Mouse (Mus musculus) large intestine, adult 2 months (tissue): ENCODE measurements at regions not wholly inside any gene's neighbourhood (a gene's known extent, or its start where the extent isn't known, plus 50 kb on each side); places are given as distances from the start of the nearest gene placed in this dataset.

Experiments used
- DNase-seq: peaks from one replicate; pipeline ENCODE4 v3.0.0-alpha.2; 2012; ENCODE audit warnings: low read depth, low spot score
- WGBS: fragments of 180-500 bp; shearing (Covaris S2); methylation state at CpG from one replicate; pipeline ENCODE4 v1.1.7; 2018; 5-methylcytosine and 5-hydroxymethylcytosine counted together

DNA sequence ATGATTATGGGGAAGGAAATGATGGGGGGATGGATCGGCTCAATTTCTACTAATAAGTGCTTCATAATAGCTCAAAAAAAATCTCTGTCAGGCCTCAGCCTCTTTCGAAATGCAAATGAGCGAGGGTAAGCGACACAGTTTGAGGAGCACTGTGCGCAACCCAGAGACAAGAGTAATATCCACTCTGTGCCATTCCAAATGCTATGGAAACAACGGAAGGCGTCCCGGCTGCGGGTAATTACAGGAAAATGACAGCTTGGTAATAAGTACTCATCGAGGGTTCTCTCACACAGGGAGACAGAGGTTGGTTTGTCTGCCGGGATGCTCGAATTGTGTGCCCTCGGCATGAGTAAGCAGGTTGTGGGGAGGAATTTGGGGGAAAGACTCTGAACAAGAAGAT, 459.9 kb upstream of the Mgmt start:
- DNase-seq, result no peak
- 90% methylated on average over 13 of the region's 13 CpGs for WGBS

DNA sequence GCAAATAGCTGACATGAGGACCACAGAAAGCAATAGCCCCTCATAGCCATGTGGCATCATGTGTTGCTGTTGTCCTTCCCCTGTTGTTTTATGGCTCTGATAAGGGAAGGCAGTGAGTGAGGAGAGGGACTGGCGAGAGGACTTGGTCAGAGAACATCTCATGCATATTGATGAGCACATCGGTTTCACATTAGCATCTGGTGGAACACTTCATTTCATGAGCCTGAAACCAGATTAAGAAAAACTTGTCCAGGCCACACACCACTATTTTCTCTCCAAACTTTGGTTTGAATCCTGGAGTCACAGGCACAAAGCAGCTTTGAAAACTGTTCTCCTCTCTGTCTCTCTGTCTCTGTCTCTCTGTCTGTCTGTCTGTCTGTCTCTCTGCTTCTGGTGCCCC, 451.0 kb upstream of the Mgmt start:
- WGBS, result 70% methylated on average over 2 of the region's 2 CpGs
- DNase-seq, result no peak

DNA sequence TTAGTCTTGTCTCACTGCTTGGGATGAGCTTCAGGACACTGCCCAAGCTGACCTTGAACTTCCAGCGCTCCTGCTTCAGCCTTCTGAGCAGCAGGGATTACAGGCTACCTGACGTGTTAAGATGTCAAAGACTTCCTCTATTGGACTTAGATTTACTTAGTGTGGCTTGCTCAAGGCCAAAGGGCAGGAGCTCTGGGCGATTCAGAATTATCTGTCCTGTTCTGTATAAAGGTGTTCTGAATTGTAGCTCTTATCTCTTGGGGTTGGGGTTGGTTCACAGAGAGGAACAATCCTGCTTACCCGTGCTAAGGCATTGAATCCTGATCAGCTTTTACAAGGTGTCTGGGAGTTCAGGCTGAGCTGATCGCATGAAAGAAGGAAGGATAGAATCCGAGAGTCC, 449.3 kb upstream of the Mgmt start:
- no peak for DNase-seq
- WGBS, result 45% methylated on average over 6 of the region's 6 CpGs

DNA sequence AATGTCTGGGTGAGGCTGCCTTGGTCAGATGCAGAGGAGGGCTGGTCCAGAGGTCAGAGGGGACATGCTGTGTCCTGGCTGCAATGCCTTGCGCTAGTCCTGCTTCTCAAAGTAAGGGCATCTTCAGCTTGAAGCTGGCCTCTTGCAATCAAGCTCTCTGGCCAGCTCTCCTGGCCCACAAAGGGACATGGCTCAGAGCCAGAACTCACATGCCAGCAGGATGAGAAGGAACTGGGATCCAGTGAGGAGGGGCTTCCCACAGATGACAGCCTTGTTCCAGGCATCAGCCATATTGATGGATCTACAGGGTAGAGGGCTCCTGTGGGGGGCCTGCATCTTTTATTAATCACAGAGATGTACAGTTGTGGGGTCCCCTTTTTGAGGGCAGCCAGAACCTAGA, 445.1 kb upstream of the Mgmt start:
- WGBS, result 90% methylated on average over 1 of the region's 1 CpGs
- no peak for DNase-seq

DNA sequence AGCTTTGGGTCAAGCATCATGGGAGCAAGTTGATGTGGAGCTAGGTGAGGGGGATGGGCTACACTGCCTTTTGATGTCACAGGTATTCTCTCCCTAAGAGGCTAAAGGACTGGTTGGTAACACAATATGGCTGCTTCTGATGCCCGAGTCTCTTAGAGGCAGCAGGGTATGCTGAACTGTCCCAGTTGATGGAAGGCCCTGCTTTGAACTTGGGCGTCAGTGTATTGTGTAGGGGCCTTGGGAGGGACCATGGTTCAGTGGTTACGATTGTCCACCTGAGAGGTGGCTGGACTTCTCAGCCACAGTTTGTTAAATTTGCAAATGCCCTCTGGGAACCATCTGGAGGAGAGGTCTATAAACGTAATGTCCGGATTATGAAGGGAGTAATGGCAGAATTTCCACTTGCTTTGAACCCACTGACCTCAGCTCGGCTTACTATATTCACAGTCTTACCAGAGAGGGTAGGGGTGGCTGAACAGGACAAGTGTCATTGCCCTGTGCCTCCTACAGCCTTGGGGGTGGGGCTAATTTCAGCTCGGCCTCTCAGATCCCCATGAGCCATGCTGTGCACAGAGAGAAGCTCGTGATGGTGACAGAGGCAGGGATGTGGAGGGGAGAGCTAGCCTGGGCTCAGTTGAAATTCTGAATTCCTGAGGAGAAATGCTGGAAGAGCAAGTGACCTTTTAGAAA, 442.6 kb upstream of the Mgmt start:
- WGBS, result 74% methylated on average over 8 of the region's 8 CpGs
- DNase-seq, result no peak

DNA sequence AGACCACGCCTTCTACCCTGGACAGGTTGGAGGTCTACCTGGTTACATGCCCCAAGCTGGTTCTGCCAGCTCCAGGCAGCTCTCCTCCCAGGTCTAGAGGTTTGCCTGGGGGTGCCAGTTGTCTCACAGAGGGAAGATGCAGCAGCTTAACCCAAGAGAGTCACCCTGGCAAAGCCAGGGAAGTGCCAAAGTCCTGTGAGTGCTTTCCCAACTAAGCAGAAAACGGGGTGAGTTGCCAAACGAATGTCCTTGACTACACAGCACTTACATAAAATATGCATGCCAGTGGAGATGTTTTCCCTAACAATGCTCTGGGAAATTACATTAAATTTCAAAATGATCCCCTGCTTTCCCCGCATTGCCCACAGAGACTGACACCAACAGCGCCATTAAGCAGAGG, 441.9 kb upstream of the Mgmt start:
- 79% methylated on average over 5 of the region's 5 CpGs for WGBS
- DNase-seq, result no peak

DNA sequence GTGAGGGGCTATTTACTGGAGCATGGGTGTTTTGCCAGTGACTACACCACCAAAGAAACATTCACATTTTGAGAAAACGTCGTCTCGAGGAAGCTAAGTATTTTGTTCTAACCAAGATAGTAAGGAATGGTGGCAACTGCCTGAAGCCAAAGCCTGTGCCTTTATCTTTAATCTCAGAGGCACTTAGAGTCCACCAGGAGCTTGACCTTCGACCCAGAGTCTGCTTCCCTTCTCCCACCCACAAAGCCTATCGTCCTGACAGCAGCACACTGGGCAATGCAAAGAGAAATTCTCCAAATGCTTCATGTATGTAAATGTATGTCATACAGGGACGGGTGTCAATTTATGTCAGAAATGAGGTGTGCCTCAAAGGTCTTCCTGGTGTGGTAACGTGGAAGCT, 437.2 kb upstream of the Mgmt start:
- DNase-seq, result no peak
- WGBS, result 48% methylated on average over 7 of the region's 7 CpGs

DNA sequence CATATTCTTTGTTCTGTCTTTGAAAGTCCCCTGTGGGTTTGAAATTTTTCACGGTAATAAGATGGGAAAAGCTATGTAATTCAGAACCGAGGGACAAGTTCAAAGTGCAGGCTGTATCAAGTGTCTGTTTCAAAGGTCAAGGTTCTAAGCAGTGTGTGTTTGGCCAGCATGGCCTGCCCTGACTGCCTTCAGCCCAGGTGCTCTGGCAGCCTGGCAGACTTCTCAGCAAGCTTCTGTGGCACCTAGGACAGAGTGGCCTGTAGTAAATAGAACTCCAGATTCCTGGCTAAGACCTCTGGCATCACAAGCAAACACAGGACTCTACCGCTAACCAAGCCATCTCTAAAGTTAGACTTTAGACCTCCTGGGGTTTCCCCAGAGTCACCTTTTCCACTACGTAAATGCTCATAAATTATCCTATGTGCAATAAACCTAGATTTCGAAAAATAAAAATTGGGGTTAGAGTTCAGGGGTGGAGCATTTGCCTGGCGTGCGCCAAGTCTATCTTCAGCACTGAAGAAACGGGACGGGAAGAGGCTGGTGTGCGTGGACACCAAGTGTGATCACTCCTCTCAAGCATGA, 436.5 kb upstream of the Mgmt start:
- peak; percentile 1 for DNase-seq
- 26% methylated on average over 10 of the region's 10 CpGs for WGBS

DNA sequence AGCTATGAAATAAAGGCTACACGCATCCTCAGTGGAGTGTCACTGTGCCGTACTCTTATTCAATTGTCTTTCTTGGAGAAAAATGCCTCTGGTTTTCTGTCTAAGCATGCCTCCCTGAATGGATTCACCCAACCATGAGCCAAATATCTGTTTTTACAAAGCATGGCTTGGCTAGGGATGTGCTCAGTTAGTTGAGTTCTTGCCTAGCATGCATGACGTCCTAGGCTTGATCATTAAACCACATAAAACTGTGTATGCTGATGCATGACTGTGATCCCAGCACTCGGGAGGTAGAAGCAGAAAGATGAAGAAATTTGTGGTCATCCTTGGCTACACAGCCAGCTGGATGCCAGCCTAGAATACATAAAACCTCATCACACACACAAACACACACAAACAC, 417.3 kb upstream of the Mgmt start:
- no peak for DNase-seq
- 69% methylated on average over 4 of the region's 4 CpGs for WGBS

DNA sequence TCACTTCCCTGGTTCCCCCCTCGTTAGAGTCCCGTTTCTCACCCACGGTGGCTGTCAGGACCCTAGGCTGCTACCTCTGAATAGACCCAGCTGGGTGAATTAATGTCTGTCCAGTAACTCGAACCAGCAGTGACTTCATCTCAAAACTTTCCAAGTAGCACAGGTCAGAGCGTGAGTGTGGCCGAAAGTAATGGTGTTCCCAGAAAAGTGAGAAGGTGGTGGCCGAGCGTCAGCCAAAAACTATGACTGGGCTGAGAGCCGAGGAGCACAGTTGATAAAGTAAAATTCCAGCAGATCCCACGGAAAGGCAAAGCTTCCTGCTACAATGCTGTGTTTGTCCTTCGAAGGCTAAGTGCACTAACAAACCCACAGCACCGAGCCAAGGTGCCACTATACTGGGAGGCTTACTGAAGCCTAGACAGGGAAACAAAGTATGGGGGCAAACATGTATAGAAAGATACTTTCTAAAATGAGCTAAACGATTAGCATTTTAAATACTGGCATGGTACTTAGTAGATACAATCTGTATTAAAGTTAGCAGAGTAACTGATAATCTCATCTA, 413.7 kb upstream of the Mgmt start:
- no peak for DNase-seq
- 63% methylated on average over 13 of the region's 13 CpGs for WGBS

DNA sequence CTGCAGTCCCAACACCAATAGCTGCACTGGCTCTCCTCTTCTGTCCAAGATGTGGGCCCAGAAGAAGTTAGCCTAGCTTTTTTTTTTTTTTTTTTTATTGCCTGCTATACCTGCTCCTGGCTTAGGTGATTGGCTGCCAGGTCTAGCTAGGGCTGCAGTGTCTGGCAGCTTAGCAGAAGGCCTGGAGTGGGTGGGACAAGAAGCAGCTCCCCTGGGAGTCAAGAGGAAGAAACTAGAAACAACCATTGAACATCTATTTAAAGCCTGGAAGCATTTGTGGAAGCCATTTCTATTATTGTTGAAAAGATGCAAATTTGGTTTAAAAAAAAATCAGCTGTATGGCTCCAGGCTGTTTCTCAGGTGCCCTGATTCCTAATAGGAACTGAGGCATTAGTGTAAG, 411.2 kb upstream of the Mgmt start:
- no peak for DNase-seq

DNA sequence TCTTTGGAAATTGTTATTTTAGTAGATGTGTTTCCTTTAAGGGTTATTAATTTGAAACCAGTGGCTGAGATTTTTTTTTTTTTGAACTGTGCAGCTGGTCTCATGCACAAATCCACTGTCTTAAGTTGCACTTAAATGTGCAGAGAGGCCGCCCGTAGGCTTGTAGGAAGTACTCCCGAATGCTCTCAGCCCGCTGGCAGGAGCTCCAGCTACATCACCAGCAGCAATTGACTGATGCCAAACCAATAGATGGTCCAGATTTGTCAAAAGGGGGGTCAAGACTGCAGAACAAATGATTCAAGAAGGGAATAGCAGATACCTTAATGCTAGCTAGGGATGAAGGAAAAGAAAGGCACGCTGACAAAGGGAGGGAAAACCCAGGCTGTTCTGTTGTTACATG, 406.9 kb upstream of the Mgmt start:
- no peak for DNase-seq
- whole genome bisulfite sequencing, result 34% methylated on average over 5 of the region's 5 CpGs

DNA sequence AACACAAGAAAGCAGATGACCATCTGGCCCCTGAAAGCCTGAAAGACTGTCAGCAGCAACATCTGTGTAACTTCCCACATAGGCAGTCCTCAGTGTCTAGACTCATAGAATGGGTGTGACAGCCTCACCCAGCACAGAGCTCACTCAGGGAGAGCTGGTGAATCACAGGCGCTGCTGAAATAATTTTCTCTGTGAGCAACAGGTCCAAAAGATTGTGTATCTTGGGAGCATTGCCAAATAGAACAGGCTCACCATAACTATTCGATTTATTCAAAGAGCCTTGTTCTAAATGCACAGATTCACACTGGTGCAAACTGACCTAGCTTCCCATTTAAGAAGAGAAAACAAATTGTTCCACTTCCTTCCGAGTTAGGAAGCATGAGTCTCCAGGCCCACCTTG, 399.6 kb upstream of the Mgmt start:
- 28% methylated on average over 3 of the region's 3 CpGs for WGBS
- DNase-seq, result no peak

DNA sequence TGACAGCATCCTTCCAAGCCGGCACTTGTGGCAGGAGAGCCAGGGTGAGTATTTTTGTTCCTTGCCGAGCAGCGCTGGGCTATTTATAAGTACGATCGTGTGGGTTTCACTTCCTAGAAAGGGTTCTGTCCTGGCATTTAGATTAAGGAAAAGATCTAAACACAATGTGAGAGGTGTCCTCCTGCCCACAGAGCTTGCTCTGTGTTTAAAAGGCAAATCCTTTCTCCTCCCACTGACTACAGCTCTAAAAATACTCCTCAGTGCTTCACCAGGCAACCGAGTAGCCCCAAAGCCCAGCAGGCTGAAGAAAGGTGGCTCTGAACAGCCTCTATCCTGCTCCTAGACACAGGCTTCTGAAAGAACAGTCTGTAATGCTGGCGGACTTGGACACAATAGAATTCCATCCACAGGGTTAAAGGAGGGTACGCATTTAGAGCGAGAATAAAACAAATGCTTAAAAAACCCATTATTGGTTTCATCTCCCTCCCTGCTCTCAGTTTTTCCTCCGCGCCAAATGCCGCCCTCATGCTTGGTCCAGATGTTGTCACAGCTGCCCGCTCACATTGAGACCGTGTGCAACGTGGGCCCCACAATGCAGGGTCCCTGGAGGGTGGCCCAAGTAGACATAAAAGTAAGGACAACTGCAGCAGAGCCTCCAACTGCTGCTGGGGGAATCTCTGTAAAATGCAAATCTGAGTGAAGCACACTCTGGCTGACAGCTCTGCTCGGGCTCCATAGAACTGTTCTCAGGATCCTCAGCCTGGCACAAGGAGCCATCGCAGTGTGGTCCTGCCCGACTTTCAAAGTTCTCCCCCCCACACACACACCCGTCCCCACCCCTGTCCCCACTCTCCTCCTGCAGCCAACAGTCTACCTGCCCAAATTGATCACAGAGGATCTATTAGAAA, 397.8 kb upstream of the Mgmt start:
- no peak for DNase-seq
- 54% methylated on average over 19 of the region's 19 CpGs for WGBS

DNA sequence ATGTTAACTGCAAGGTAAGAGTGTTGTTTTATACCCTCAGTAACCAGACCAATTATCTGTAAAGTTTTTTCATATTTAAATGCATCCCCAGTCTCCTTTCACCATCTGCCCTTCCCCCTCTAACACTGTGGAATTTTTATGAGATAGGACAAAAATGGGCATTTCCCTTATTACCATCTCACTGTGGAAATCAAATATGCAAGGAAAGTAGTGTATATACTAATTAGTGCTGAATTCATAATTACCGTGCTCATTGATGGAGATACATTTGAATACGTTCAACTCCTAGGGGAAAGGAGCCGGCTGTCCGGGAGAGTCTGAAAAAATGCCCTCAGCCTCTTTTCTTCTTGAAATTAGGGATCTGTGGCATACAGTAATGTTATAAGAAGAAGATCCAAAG, 394.4 kb upstream of the Mgmt start:
- 91% methylated on average over 4 of the region's 4 CpGs for WGBS

DNA sequence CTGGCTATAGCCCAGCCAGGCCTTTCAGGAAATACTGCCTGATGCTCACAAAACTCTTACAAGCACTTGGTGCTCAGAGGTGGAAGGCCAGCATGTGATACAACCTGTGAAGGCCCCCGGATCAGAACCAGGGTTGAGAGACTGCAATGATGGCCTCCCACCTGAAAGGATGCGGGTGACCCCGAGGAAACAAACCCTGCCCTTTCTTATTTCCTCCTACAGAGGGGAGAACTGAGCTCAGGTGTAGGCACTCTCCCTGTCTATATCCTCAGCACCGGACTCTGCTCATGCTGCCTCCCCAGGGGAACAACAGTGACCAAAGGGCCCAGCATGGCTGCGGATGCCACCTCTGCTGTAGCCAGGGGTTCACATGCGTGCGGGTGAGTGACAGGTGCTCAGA, 393.3 kb upstream of the Mgmt start:
- WGBS, result 91% methylated on average over 7 of the region's 7 CpGs
- no peak for DNase-seq

More for the DNA sequence above, 394.4 kb upstream of the Mgmt start:
- no peak for DNase-seq

DNA sequence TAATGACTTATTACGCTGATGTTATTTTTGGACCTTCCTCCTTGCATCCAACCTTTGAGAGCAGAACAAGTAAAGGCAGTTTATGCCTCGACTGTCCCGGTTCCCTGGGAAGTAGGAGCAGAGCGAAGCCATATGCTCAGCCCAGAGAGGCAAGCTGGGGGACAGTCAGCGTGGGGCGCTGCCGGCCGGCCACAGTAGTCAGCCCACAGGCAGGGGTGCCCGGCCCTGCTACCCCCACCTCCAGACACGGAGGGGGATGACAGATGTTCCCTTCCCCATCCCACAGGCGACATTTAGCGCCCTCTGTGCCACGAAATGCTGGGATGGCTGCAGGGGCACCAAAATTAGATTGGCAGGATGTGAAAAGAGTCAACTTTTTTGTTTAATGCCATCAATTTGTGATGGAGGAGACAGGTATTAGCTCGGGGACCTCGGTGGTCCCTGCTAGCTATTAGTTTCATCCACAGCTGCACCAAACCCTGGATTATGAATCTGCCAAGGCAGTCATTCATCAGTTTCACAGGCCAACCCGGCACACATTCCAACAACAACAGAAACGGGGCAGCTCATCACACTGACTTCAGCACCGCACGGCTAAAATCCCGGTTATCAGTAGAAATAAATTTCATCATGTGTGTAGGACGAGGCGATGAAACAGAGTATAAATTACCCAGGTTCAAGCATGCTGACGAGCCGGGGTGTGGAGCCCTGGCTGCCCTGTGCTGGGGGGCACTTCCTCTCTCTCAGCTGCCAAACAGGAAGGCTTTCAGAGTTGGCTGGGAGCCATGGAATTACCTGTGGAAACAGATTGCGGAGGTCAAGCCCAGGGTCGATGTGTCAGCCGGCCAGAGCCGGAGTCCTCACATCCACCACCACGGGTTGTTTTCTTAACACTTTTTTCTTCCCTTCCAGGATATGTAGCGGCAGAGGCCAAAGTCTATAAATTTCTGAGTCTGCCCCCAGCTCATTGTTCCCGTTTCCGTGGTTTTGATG, 392.3 kb upstream of the Mgmt start:
- no peak for DNase-seq
- WGBS, result 43% methylated on average over 32 of the region's 32 CpGs

DNA sequence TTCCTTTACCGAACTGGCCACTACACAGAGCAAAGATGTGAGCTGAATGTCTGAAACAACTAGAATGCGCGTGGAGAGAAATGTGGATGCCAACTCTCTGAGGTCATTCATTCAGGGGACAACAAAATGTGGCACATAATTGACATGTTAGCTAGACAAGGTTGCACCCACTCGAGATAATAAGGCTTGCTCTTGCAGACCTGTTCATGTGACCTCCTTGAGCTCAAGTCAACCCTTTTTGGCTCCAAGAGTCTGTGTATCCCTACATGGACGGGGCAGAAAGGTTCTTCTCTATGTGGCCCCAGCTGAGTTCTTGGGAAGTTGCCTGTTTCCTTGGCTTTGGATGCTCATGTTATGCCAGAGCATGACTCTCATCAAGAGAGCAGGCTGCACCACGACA, 383.0 kb upstream of the Mgmt start:
- 78% methylated on average over 6 of the region's 6 CpGs for WGBS
- no peak for DNase-seq

DNA sequence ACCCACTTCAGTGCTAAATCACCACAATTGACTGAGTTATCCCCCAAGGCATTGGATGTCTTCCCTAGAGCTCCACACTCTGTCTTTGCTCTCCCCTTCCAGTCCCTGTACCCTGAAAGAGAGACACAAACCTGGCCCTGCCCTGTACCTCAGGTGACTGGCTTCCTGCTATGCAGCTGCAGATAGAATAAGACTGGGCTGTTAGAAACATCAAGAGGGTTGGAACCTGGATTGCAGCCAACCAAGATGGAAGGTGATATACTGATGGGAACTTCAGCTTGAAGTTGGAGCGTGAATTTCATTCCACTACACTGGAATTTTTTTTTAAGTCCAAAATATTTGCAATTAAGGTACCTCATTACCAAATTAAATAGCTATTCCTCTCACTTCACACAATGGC, 379.0 kb upstream of the Mgmt start:
- WGBS, result 64% methylated on average over 1 of the region's 1 CpGs
- DNase-seq, result no peak

DNA sequence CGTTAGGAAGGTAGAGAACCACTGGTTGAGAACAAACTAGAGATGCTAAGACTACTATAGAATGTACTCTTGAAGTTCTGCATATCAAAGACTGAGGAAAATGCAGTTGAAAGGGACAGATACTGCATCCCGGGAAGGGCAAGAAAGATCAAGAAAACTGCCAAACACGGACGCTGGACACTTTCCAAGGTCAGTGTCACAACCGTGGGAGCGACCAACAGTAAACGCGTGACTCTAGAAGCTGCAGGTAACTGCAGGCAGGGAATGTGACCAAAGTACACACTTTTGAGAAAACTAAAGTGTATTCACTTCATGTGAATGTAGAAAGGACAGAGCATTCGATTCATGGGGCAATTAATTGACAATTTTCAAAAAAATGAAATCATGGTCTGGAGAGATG, 368.6 kb upstream of the Mgmt start:
- WGBS, result 73% methylated on average over 9 of the region's 9 CpGs
- DNase-seq, result no peak
